Comparison of ENCODE assay signal across 8 mouse cellular contexts in the genomic region with DNA sequence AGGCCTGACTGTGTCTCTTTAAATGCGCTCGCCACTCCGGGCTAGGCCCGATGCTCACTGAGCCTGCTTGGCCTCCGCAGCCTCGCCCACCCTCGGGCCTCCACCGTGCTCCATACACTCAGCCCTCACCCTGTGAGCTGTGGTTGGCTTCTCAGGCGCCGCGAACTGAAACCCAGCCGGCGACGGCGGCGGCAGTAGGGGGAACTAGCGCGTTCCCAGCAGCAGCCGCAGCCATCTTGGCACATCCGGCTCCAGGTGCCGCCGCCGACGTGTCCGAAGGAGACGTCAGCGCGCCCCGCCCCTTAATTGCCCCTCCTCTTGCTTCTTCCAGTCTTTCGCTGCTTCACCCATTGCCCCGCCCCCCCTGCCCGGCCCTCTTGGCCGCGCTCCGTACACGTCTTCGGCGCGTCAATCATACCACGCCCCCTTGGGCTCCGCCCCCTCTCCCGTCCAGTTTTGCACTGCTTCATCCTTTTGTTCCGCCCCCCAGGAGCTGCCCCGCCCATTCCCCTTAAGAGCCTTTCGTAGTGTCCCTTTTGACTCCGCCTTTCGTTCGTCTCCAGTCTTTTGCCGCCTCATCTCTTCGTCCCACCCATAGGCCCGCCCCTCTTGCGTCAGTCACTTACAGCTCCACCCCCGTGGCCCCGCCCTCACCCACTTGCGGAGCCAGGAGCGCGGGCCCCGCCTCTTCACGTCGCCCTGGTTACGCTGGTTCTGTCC. TPM values are rescaled to one million over a fixed set of nuclear protein-coding genes. Genes with fewer than 3 reads are reported as not detected.
DNase-seq lines count a peak whose midpoint lies in the region; ATAC-seq and TF ChIP-seq lines count a peak whose summit lies in the region.

A gene (minus strand): TSS at position 271 of the 720 bp plus-strand sequence.

- H3K4me2 ChIP-seq in forebrain, embryonic 13.5 days = peak within 1 kb of the TSS; percentile 97
- H3K4me2 ChIP-seq in liver, postnatal 0 days (ENCODE audit: low read depth, low read length) = peak within 1 kb of the TSS; percentile 98
- peak within 1 kb of the TSS; percentile 91 for H3K4me2 ChIP-seq in neural tube, embryonic 14.5 days (ENCODE audit: low read depth, low read length)

- H3K27ac ChIP-seq in ES-Bruce4 (ENCODE audit: insufficient read depth, low read length) = peak within 1 kb of the TSS; percentile 38; the same call in 1 of the 2 replicates
- peak within 1 kb of the TSS; percentile 81 for H3K27ac ChIP-seq in forebrain, embryonic 13.5 days
- peak within 1 kb of the TSS; percentile 97 for H3K27ac ChIP-seq in liver, postnatal 0 days (ENCODE audit: low read depth)
- peak within 1 kb of the TSS; percentile 89 for H3K27ac ChIP-seq in neural tube, embryonic 14.5 days (ENCODE audit: low read depth, low read length)

- ATAC-seq in cerebellum, adult (ENCODE audit: insufficient number of reproducible peaks, low FRiP score, low TSS enrichment) = peak; percentile 75
- peak; percentile 92 for ATAC-seq in forebrain, embryonic 13.5 days
- ATAC-seq in liver, postnatal 0 days = peak; percentile 87
- ATAC-seq in neural tube, embryonic 14.5 days (ENCODE audit: low read depth) = peak; percentile 91

- TF ChIP-seq EP300 in ES-Bruce4 (IDR thresholded peaks at IDR 0.05; ENCODE audit: insufficient read depth, low read depth, low read length) = 0 out of 2 replicates have a peak, but pooled peaks have one; percentile 12
- no peak for TF ChIP-seq EP300 in liver, postnatal 0 days (IDR thresholded peaks at IDR 0.05; ENCODE audit: low read depth)

- TF ChIP-seq CTCF in ES-Bruce4 (IDR thresholded peaks at IDR 0.05; ENCODE audit: low read depth, low read length) = no peak
- TF ChIP-seq CTCF in liver, postnatal 0 days (IDR thresholded peaks at IDR 0.05; ENCODE audit: low read depth) = no peak; the same call in 1 of the 2 replicates

- DNase-seq in heart, postnatal 10 days = peak; percentile 100
- DNase-seq in large intestine, adult 2 months (ENCODE audit: low read depth, low spot score) = peak; percentile 100
- DNase-seq in liver, postnatal 0 days = peak; percentile 100
- DNase-seq in testis, postnatal 10 days (ENCODE audit: low spot score) = peak; percentile 100

- TF ChIP-seq POLR2A in ES-Bruce4 (IDR thresholded peaks at IDR 0.05; ENCODE audit: insufficient read depth, low read length) = no peak

- no peaks in the 10 kb centered on the region for H3K9me3 ChIP-seq in ES-Bruce4 (replicated peaks; ENCODE audit: control insufficient read depth, insufficient read depth, low read length, poor library complexity, severe bottlenecking)
- no peaks in the 10 kb centered on the region for H3K9me3 ChIP-seq in forebrain, embryonic 13.5 days (replicated peaks)
- no peaks in the 10 kb centered on the region for H3K9me3 ChIP-seq in liver, postnatal 0 days (ENCODE audit: low read length)
- no peaks in the 10 kb centered on the region for H3K9me3 ChIP-seq in neural tube, embryonic 14.5 days (ENCODE audit: control insufficient read depth, low read length)

- intact Hi-C loops in heart, postnatal 10 days (cut with DNase I) = loop anchor here (5.0 kb wide), 1 partner anchor 123 kb away; no protein-coding TSS in a partner anchor

- H3K4me1 ChIP-seq in ES-Bruce4 (ENCODE audit: control insufficient read depth, insufficient read depth, low read length) = peaks cover 5% of the 10 kb centered on the region
- peaks cover 51% of the 10 kb centered on the region for H3K4me1 ChIP-seq in forebrain, embryonic 13.5 days
- peaks cover 24% of the 10 kb centered on the region for H3K4me1 ChIP-seq in liver, postnatal 0 days (ENCODE audit: insufficient read depth)
- H3K4me1 ChIP-seq in neural tube, embryonic 14.5 days (ENCODE audit: control insufficient read depth, insufficient read depth, low read length) = peaks cover 22% of the 10 kb centered on the region

- under 1% methylated on average over 61 of the region's 61 CpGs for WGBS in forebrain, embryonic 13.5 days
- under 1% methylated on average over 61 of the region's 61 CpGs for WGBS in large intestine, adult 2 months
- WGBS in liver, postnatal 0 days (ENCODE audit: insufficient replicate concordance) = 0% methylated on average over 58 of the region's 61 CpGs
- under 1% methylated on average over 60 of the region's 61 CpGs for WGBS in neural tube, embryonic 14.5 days

- H3K9ac ChIP-seq in ES-Bruce4 (ENCODE audit: low read depth, poor library complexity, severe bottlenecking) = peak within 1 kb of the TSS; percentile 68
- peak within 1 kb of the TSS; percentile 85 for H3K9ac ChIP-seq in forebrain, embryonic 13.5 days
- H3K9ac ChIP-seq in liver, postnatal 0 days (replicated peaks) = peak within 1 kb of the TSS; percentile 91
- H3K9ac ChIP-seq in neural tube, embryonic 14.5 days (replicated peaks; ENCODE audit: low read depth, low read length) = peak within 1 kb of the TSS; percentile 89

- peaks cover 16% of the 10 kb centered on the region for H3K36me3 ChIP-seq in ES-Bruce4 (ENCODE audit: control insufficient read depth, insufficient read depth, low read length, poor library complexity, severe bottlenecking)
- peaks cover 17% of the 10 kb centered on the region for H3K36me3 ChIP-seq in forebrain, embryonic 13.5 days (ENCODE audit: poor library complexity, severe bottlenecking)
- H3K36me3 ChIP-seq in liver, postnatal 0 days (replicated peaks; ENCODE audit: insufficient read depth, low read length) = peaks cover 18% of the 10 kb centered on the region
- H3K36me3 ChIP-seq in neural tube, embryonic 14.5 days (ENCODE audit: control insufficient read depth, insufficient read depth, low read length) = peaks cover 15% of the 10 kb centered on the region; the same call in 1 of the 2 replicates

- peak within 1 kb of the TSS; percentile 93 for H3K4me3 ChIP-seq in ES-Bruce4 (ENCODE audit: low read depth, low read length)
- peak within 1 kb of the TSS; percentile 89 for H3K4me3 ChIP-seq in forebrain, embryonic 13.5 days
- peak within 1 kb of the TSS; percentile 86 for H3K4me3 ChIP-seq in liver, postnatal 0 days (ENCODE audit: low read depth, low read length)
- H3K4me3 ChIP-seq in neural tube, embryonic 14.5 days (ENCODE audit: low read depth, low read length) = peak within 1 kb of the TSS; percentile 81

- H3K27me3 ChIP-seq in ES-Bruce4 (ENCODE audit: control insufficient read depth, insufficient read depth, low read length, poor library complexity, severe bottlenecking) = no peaks in the 10 kb centered on the region
- H3K27me3 ChIP-seq in forebrain, embryonic 13.5 days = no peaks in the 10 kb centered on the region
- no peaks in the 10 kb centered on the region for H3K27me3 ChIP-seq in liver, postnatal 0 days (ENCODE audit: insufficient read depth, low read length)
- H3K27me3 ChIP-seq in neural tube, embryonic 14.5 days (ENCODE audit: control insufficient read depth, insufficient read depth, low read length) = no peaks in the 10 kb centered on the region

RNA-seq across cellular contexts. Expression of the gene that starts here (rescaled TPM):
- 51.5 and 55.5 TPM in 2 replicates for polyA plus RNA-seq in ES-Bruce4 (2011; ENCODE audit: insufficient read depth, insufficient read length, low read depth, missing spikeins)
- polyA plus RNA-seq in forebrain, embryonic 13.5 days (2015; fragmentation: Nextera tagmentation; extraction: Ambion mirVana) = 16.9 and 22.5 TPM in 2 replicates
- 10 to 100 TPM; 38.2 to 45.5 TPM for total RNA-seq in heart, postnatal 10 days (2021)
- polyA plus RNA-seq in large intestine, adult 2 months (2012; rRNA removed) = 48.2 and 83.6 TPM in 2 replicates
- polyA plus RNA-seq in liver, postnatal 0 days (2015; fragmentation: Nextera tagmentation; extraction: Ambion mirVana) = 7.8 and 8.0 TPM in 2 replicates
- polyA plus RNA-seq in neural tube, embryonic 14.5 days (2014; fragmentation: Nextera tagmentation; extraction: Ambion mirVana) = 27.2 and 35.2 TPM in 2 replicates

Comparison
In these comparisons a context has a peak if more than half of its experiments do, and no peak if none do; other contexts are left out.
1. Peak in every context shown above with its lines: DNase-seq, ATAC-seq, H3K4me3 ChIP-seq and H3K27ac ChIP-seq.
2. H3K27ac ChIP-seq: peak in every context shown above with its lines; median percentile 97 in liver, postnatal 0 days; 89 in neural tube, embryonic 14.5 days; 81 in forebrain, embryonic 13.5 days; 38 in ES-Bruce4.